Mouse (Mus musculus): Measurements from ENCODE around the gene Icam4. TPM values are rescaled to one million over a fixed set of nuclear protein-coding genes. Genes with fewer than 3 reads are reported as not detected.
"Not testable (repeated sequence)": the region's sequence is repeated elsewhere in the genome, so short reads cannot be mapped to it uniquely, and the experiment has no call there.

Icam4 gene
- polyA plus RNA-seq, 1 experiment from 2014 or later, result not detected

GRCm38 (mm10) chr9:21037481-21037891 lies 8.3 kb downstream of the Icam4 start:
- peak overlapping the region; percentile 51 for H3K4me3 ChIP-seq (replicated peaks)
- under 1% methylated on average over 31 of the region's 31 CpGs for WGBS
- no peak overlapping the region for H3K27ac ChIP-seq (replicated peaks)
- H3K4me1 ChIP-seq, result peaks cover 52% of the 10 kb centered on the region
- peak; percentile 70 for ATAC-seq (ENCODE audit: low FRiP score)
- H3K9me3 ChIP-seq (replicated peaks), result no peaks in the 10 kb centered on the region
- H3K9ac ChIP-seq (replicated peaks), result peak overlapping the region; percentile 72
- peaks cover 80% of the 10 kb centered on the region for H3K27me3 ChIP-seq (replicated peaks)
- H3K4me2 ChIP-seq, result peak overlapping the region; percentile 85
- no peaks in the 10 kb centered on the region for H3K36me3 ChIP-seq

DNA sequence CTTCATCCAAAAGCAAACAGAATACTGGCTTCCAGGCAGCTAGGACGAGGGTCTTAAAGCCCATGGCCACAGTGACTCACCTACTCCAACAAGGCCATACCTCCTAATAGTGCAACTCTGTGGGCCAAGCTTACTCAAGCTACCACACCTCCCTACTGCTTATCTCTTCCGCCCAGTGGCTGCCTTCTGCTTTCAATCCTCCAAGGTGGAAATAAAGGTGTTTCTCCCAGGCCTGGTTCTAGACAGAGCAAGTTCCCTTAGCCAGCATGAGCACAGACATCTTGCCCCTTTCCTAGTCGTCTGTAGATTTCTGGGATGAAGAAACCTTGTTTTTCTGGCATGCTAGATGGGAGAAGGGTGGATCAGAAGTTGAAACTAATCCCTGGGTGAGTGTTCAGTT lies 10.6 kb downstream of the Icam4 start:
- Histone ChIP-seq H3K4me3 (replicated peaks) (no peak overlapping the region), H3K9ac (replicated peaks) (no peak overlapping the region), H3K4me1 (peaks cover 34% of the 10 kb centered on the region), H3K36me3 (no peaks in the 10 kb centered on the region), H3K27me3 (replicated peaks) (peaks cover 59% of the 10 kb centered on the region), H3K9me3 (replicated peaks) (no peaks in the 10 kb centered on the region), H3K4me2 (no peak overlapping the region), H3K27ac (replicated peaks) (no peak overlapping the region)
- 72% methylated on average over 3 of the region's 3 CpGs for WGBS
- no peak for ATAC-seq (ENCODE audit: low FRiP score)

DNA sequence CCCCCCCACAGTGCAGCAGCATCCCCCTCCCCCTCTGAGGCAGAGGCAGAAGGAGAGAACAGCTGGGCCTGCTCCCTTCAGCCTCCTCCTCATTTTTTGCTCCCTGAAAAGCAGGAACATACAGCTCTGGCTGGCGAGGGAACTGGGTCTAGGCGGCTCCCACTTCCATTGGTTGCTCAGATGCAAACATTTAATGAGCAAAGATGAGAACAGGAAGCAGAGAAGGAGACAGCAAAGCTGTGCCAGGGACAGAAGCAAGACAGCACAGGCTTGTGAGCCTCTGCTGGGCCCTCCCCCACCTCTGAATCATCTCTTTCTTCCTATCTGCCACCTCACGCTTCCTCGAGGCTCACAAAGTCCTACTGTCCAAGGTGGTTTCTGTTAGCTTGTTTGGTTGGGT lies 12.1 kb downstream of the Icam4 start:
- Histone ChIP-seq H3K4me3 (replicated peaks) (no peak overlapping the region), H3K4me1 (peaks cover 19% of the 10 kb centered on the region), H3K36me3 (no peaks in the 10 kb centered on the region), H3K27me3 (replicated peaks) (peaks cover 44% of the 10 kb centered on the region), H3K9me3 (replicated peaks) (no peaks in the 10 kb centered on the region), H3K4me2 (no peak overlapping the region), H3K9ac (replicated peaks) (no peak overlapping the region), H3K27ac (replicated peaks) (no peak overlapping the region)
- WGBS, result 54% methylated on average over 4 of the region's 4 CpGs
- no peak for ATAC-seq (ENCODE audit: low FRiP score)

GRCm38 (mm10) chr9:21043563-21043962 lies 14.4 kb downstream of the Icam4 start:
- H3K4me2 ChIP-seq, result no peak overlapping the region
- no peak overlapping the region for H3K9ac ChIP-seq (replicated peaks)
- 87% methylated on average over 4 of the region's 4 CpGs for WGBS
- H3K36me3 ChIP-seq, result no peaks in the 10 kb centered on the region
- H3K9me3 ChIP-seq (replicated peaks), result no peaks in the 10 kb centered on the region
- no peak overlapping the region for H3K27ac ChIP-seq (replicated peaks)
- no peak for ATAC-seq (ENCODE audit: low FRiP score)
- peaks cover 22% of the 10 kb centered on the region for H3K27me3 ChIP-seq (replicated peaks)
- no peaks in the 10 kb centered on the region for H3K4me1 ChIP-seq
- H3K4me3 ChIP-seq (replicated peaks), result no peak overlapping the region

GRCm38 (mm10) chr9:21044785-21045184 lies 15.6 kb downstream of the Icam4 start:
- not testable (repeated sequence) for H3K27me3 ChIP-seq (replicated peaks); H3K9me3 ChIP-seq (replicated peaks); ATAC-seq (ENCODE audit: low FRiP score); H3K4me1 ChIP-seq; H3K27ac ChIP-seq (replicated peaks); H3K36me3 ChIP-seq; H3K4me2 ChIP-seq; H3K4me3 ChIP-seq (replicated peaks); H3K9ac ChIP-seq (replicated peaks)
- WGBS, result 59% methylated on average over 1 of the region's 1 CpGs

GRCm38 (mm10) chr9:21045235-21045634 lies 16.1 kb downstream of the Icam4 start:
- Histone ChIP-seq H3K9ac (replicated peaks) (no peak overlapping the region), H3K9me3 (replicated peaks) (no peaks in the 10 kb centered on the region), H3K4me3 (replicated peaks) (no peak overlapping the region), H3K4me2 (no peak overlapping the region), H3K4me1 (no peaks in the 10 kb centered on the region), H3K27ac (replicated peaks) (no peak overlapping the region), H3K27me3 (replicated peaks) (peaks cover 5% of the 10 kb centered on the region), H3K36me3 (no peaks in the 10 kb centered on the region)
- ATAC-seq (ENCODE audit: low FRiP score), result no peak
- 83% methylated on average over 3 of the region's 3 CpGs for WGBS

DNA sequence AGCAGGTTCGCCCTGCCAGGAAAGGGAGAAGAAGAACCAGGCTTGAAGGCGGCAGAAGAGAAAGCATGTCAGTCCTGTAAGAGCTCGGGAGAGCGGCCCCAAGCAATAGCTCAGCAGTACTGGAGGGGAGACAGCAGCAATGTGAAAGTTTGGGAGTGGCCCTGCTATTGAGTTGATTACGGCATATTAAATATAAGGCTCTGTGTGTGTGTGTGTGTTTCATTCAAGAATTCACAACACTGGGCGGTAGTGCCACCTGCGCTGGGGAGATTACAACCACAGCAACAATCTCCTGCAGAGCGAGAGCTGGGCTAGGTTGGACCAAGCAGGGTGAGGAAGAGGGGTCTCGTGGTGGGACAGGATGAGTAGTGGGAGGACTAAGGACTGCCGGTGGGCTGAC lies 22.4 kb downstream of the Icam4 start:
- no peaks in the 10 kb centered on the region for H3K36me3 ChIP-seq
- H3K4me3 ChIP-seq (replicated peaks), result no peak overlapping the region
- no peak overlapping the region for H3K9ac ChIP-seq (replicated peaks)
- no peak overlapping the region for H3K4me2 ChIP-seq
- H3K4me1 ChIP-seq, result no peaks in the 10 kb centered on the region
- no peak overlapping the region for H3K27ac ChIP-seq (replicated peaks)
- H3K9me3 ChIP-seq (replicated peaks), result no peaks in the 10 kb centered on the region
- no peak for ATAC-seq (ENCODE audit: low FRiP score)
- WGBS, result 67% methylated on average over 10 of the region's 10 CpGs
- peaks cover 4% of the 10 kb centered on the region; the same call in 1 of the 2 replicates for H3K27me3 ChIP-seq (replicated peaks)

DNA sequence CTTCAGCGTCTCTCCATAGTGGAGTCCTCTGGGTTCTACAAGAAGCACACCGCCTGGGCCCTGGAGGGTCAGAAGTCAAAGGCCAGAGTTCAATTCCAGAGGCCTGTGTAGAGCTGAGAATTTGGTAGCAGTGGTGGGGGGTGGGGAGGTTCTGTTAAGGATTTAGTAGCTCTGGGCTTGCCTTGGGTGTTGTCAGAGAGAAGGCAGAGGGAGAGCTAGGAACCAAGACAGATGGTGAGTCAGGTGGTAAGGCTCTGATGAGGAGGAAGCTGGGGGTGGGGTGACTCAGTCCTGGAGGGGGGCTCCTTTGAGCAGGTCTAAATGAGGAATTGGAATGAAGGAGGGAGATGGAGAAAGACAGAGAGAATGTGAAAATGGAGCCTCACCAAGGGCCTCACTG lies 33.8 kb downstream of the Icam4 start:
- ATAC-seq (ENCODE audit: low FRiP score), result no peak
- Histone ChIP-seq H3K36me3 (peaks cover 39% of the 10 kb centered on the region), H3K27ac (replicated peaks) (no peak overlapping the region), H3K4me2 (no peak overlapping the region), H3K4me3 (replicated peaks) (no peak overlapping the region), H3K9me3 (replicated peaks) (no peaks in the 10 kb centered on the region), H3K9ac (replicated peaks) (no peak overlapping the region), H3K4me1 (no peaks in the 10 kb centered on the region), H3K27me3 (replicated peaks) (no peaks in the 10 kb centered on the region)
- WGBS, result 98% methylated on average over 2 of the region's 2 CpGs

DNA sequence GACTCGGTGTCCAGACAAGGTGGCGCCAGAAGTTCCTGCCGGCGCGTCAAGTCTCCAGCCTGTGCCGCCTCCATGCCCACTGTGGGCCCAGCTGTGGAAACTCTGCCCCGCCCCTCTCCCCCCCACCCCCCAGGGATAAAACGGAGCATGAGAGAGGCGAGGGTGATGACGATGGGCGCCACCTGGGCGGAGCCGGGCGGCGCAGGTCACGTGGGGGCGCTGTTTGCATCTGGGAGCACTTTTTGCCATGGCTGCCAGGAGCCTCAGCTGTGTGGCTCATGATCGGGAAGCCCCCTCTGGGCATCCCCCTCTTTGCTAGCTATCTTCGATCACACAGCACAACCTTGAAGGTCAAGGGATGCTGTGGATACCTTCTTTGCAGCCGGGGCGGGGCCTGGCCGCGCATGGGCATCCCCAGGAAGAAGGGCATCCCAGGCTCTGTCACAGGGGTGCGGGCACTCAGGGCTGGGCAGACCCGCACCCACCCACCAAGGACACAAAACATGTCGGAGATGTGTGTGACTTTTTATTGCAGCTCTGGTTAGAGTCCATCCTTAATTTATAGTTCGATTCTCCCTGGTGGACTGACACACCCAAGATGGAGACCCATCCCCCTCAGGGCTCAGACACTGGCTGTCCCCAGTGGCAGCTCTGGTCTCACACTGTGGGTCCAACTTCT lies 38.0 kb downstream of the Icam4 start, which contains the start of gene Zglp1:
Zglp1 (minus strand) TSS at position 88 of the 679 bp plus-strand sequence.
- peaks cover 48% of the 10 kb centered on the region for H3K36me3 ChIP-seq
- 89% methylated on average over 26 of the region's 27 CpGs for WGBS
- ATAC-seq (ENCODE audit: low FRiP score), result no peak

GRCm38 (mm10) chr9:21072641-21073040 lies 43.5 kb downstream of the Icam4 start:
- peak overlapping the region; percentile 75; the same call in 1 of the 2 replicates for H3K27ac ChIP-seq (replicated peaks)
- H3K9me3 ChIP-seq (replicated peaks), result no peaks in the 10 kb centered on the region
- peak overlapping the region; percentile 93 for H3K4me2 ChIP-seq
- peaks cover 24% of the 10 kb centered on the region for H3K4me1 ChIP-seq
- peak; percentile 3; the same call in 1 of the 2 replicates for ATAC-seq (ENCODE audit: low FRiP score)
- H3K27me3 ChIP-seq (replicated peaks), result no peaks in the 10 kb centered on the region
- H3K36me3 ChIP-seq, result peaks cover 38% of the 10 kb centered on the region
- WGBS, result 15% methylated on average over 4 of the region's 4 CpGs
- peak overlapping the region; percentile 88 for H3K9ac ChIP-seq (replicated peaks)
- H3K4me3 ChIP-seq (replicated peaks), result peak overlapping the region; percentile 84

More for the DNA sequence above, 38.0 kb downstream of the Icam4 start, which contains the start of gene Zglp1:
- H3K4me3 ChIP-seq (replicated peaks), result no peak within 1 kb of the TSS
- no peak within 1 kb of the TSS for H3K27ac ChIP-seq (replicated peaks)
- H3K9ac ChIP-seq (replicated peaks), result no peak within 1 kb of the TSS
- H3K27me3 ChIP-seq (replicated peaks), result no peaks in the 10 kb centered on the region
- H3K4me2 ChIP-seq, result no peak within 1 kb of the TSS
- no peaks in the 10 kb centered on the region for H3K9me3 ChIP-seq (replicated peaks)
- H3K4me1 ChIP-seq, result peaks cover 7% of the 10 kb centered on the region

- Histone ChIP-seq H3K27me3 (replicated peaks) (no peaks in the 10 kb centered on the region), H3K9me3 (replicated peaks) (no peaks in the 10 kb centered on the region), H3K4me3 (replicated peaks) (peak within 1 kb of the TSS; percentile 84), H3K27ac (replicated peaks) (peak within 1 kb of the TSS; percentile 75), H3K4me1 (peaks cover 24% of the 10 kb centered on the region), H3K9ac (replicated peaks) (peak within 1 kb of the TSS; percentile 88), H3K36me3 (peaks cover 42% of the 10 kb centered on the region), H3K4me2 (peak within 1 kb of the TSS; percentile 93)
- 3% methylated on average over 58 of the region's 58 CpGs for WGBS
- ATAC-seq (ENCODE audit: low FRiP score), result peak; percentile 95
Measured at GRCm38 (mm10) chr9:21073044-21073840, 44.1 kb downstream of the Icam4 start, which contains the start of the genes Gm49373 and Fdx1l. Gene Gm49373, minus strand, starts transcription at chr9:21073096. Gene Fdx1l, minus strand, starts transcription at chr9:21073614.

GRCm38 (mm10) chr9:21074173-21074572 lies 45.0 kb downstream of the Icam4 start:
- 87% methylated on average over 1 of the region's 1 CpGs for WGBS
- Histone ChIP-seq H3K36me3 (peaks cover 49% of the 10 kb centered on the region), H3K4me1 (peaks cover 24% of the 10 kb centered on the region), H3K27me3 (replicated peaks) (no peaks in the 10 kb centered on the region), H3K4me3 (replicated peaks) (no peak overlapping the region), H3K9ac (replicated peaks) (no peak overlapping the region), H3K4me2 (peak overlapping the region; percentile 93), H3K9me3 (replicated peaks) (no peaks in the 10 kb centered on the region), H3K27ac (replicated peaks) (no peak overlapping the region)
- no peak for ATAC-seq (ENCODE audit: low FRiP score)

Data from neural tube, embryonic 15.5 days (tissue).